Mouse (Mus musculus) forelimb bud, embryonic 11.5 days (tissue): ENCODE measurements around the gene S1pr2.
A peak's percentile ranks its signal among the peaks of the same experiment; 100 is the strongest.
"Not testable (repeated sequence)": the region's sequence is repeated elsewhere in the genome, so short reads cannot be mapped to it uniquely, and the experiment has no call there.

ENCODE experiments used
- DNase-seq: peaks from one replicate; pipeline ENCODE4 v3.0.0-alpha.2; 2012; ENCODE audit warnings: low read depth, low spot score

The S1pr2 gene

DNA sequence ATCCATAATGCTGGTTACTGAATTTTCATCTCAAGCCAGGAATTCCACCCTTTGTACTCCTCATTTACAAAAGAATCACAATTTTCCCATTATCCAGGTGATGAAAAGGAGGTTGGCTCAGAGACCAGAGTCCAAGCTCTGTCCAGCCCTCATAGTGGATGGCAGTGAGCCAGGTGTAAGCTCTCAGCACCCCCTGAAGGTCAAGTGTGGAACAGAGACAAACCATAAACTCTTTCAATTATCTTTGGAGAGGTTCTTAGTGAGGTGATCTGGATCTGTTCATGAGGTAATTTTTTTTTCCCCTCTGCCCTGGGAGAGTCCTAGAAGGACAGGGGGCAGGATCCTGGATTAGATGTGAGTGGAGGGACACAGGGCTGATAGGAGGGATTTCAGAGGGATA is 24.2 kb upstream of the S1pr2 start:
- DNase-seq: no peak

DNA sequence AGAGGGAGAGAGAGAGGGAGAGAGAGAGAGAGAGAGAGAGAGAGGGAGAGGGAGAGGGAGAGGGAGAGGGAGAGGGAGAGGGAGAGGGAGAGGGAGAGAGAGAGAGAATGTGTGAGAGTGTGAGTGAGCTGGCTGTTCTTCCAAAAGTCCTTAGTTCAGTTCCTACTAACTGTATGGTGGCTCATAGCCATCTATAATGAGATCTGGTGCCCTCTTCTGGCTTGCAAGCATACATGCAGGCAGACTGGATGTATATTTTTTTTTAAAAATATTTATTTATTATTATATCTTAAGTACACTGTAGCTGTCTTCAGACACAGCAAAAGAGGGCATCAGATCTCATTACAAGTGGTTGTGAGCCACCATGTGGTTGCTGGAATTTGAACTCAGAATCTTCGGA is 21.8 kb upstream of the S1pr2 start:
- DNase-seq: not testable (repeated sequence)

DNA sequence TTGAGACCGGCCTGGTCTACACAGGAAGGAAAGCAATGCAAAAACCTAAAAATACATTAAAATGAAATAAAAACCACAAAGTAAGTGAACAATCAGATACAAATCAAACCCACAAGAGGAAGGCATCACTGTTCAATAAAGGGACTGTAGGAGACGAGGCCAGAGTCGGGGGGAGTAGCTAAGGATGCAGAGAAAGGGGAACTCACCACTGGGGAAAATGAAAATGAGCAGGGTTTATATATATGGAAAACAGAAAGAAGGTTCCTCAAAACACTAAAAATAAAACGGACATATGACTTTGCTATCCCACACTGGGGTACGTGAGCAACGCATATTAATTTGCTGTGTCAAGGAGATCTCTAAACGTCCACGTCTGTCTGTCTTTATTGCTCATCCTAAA is 20.5 kb upstream of the S1pr2 start:
- no peak for DNase-seq

GRCm38 (mm10) chr9:20995069-20995468 is 18.5 kb upstream of the S1pr2 start:
- no peak for DNase-seq

DNA sequence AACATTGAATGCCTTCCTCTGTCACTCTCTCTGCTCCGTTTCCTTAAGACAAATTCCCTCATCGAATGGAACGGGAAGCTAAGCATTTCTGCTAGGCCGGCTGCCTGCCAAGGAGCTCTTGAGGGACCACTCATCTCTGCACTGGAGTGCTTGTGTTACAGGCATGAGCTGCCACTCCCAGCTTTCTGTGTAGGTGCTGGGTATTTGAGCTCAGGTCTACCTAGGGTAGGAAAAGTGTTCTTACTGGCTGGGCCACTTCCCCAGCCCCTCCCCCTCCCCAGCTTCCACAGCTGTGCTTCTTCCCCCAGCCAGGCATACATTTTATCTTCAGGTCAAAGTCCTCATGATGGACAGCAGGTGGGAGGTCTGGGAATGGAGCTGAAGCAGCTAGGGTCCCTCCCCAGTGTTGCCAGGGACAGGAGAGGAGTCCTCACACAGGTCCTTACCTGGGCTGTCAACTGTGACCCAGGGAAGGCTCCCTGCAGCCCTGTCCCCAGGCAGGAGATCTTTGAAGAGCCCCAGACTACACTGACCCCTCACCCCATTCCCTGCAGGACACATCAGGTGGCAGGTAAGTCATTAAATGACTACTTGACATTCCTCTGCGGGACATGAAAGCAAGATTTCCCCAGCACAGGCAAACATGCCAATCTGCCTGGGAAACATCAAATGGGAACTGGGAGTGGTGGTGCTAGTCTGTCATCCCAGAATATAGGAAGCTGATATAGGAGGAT is 16.8 kb upstream of the S1pr2 start:
- DNase-seq: no peak

GRCm38 (mm10) chr9:20991587-20991986 is 15.0 kb upstream of the S1pr2 start:
- no peak for DNase-seq

DNA sequence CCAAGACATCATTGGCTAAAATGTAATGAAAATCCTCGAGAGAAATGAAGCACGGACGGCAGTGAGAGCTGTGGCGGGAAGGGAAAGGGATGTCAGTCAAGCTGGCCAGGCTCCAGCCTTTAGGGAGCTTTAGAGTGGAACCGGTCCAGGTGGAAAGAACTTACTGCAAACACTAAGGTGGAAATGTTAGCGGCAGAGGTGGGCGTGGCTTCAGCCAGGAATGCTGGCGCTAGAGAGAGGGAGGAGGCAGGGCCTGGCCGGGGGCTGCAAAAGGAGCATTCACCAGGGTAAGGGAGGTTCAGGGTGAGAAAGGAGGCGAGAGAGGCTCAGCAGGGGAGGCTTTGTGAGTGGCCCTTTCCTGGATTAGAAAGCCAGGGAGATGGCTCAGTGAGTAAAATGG is 14.3 kb upstream of the S1pr2 start:
- DNase-seq: peak; percentile 41

GRCm38 (mm10) chr9:20987953-20988352 is 11.4 kb upstream of the S1pr2 start:
- no peak for DNase-seq

GRCm38 (mm10) chr9:20986952-20987686 is 10.5 kb upstream of the S1pr2 start:
- no peak for DNase-seq

GRCm38 (mm10) chr9:20983169-20983568 is 6.6 kb upstream of the S1pr2 start:
- DNase-seq: no peak

- DNase-seq: no peak
Measured at GRCm38 (mm10) chr9:20982171-20982570, 5.6 kb upstream of the S1pr2 start.

DNA sequence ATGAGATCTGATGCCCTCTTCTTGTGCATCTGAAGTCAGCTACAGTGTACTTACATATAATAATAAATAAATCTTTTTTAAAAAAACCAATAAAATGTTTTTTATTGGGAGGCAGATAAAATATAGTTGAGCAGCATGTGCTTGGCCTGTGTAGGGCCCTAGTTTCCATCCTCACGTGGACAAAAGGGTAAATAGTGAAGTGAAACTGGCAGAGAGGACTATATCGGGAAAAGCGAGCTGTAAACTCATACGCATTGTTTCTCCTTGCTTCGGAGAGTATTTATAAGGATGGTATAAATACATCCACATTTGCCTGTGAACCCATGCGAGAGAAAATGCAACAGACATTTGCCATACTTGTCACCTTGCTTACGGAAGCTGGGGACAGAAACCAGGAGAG is 3.2 kb upstream of the S1pr2 start:
- no peak for DNase-seq

DNA sequence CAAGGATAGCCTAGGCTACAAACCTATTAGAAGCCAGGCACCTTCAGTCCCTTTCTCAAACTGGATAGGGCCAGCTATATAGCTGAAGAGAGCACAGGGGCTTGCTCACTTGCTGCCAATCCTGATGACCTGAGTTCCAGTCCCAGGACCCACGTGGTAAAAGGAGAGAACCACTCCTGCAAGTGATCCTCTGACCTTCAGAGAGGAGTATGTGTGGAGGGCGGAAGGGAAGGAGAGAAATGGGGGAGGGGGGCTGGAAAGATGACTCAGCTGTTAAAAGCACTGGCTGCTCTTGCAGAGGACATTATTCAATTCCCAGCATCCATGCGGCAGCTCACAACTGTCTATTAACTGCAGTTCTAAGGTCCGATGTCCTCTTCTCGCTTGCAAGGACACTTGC is 2.6 kb upstream of the S1pr2 start:
- no peak for DNase-seq

DNA sequence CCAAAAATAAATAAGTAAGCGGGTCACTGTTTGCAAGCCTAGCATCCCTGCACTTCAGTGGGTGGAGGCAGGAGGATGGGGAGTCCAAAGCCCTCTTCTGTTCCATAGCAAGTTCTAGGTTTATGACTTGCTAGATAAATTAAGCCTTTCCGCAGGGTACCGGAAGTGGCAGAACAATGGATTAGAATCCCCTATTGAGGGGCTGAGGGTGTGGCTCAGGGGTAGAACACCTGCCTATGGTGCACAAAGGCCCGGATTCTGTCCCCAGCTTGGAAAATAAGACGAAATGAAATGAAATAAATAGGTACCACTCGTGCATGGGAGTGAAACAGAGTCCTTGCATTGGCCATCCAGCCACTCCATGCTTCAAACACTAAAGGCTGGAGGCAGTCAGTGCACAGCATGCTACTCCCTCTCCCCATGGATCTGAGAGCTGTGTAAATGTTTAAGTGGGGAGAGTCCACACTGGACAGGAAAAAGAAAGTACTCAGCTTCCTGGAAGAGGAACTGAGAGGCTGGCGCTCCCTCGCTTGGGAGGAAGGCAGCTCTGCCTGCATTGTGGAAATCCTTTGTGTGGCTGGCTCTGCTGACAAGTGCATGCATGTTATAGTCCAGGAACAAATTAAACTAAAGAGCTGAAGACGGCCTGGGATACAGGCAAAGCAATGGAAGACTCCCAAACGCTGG is 2.0 kb upstream of the S1pr2 start:
- no peak for DNase-seq

DNA sequence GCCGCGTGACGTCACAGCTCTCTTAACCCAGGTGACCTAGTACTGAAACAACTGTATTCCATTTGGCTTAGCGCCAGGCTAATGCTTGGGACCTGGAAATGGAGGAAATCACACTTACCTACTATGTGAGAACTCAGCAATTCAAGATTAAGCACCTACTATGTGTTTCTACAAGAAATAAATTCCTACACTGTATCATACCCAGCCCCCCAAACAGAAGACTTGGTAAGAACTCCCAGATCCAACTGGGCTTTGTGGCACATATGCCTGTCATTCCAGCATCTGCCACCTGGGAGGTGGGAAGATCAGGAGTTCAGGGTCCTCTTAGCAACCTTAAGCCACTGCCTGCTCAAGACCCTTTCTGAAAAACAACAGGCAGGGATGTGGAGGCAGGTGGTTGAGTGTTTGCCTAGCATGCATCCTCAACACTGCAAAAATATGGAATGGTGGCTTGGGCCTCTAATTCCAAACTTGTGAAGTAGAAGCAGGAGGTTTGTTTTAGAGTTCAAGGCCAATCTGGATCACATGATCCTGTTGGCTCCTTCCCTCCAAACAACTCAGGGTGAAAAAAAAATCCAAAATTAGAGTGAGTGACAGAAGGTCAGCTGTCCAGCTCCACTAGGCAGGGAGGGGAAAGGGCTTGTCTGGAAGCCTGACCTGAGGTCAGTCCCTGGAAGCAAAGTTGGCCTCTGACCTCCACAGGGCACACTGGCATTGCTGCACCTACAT is 544 bp upstream of the S1pr2 start:
- no peak for DNase-seq

GRCm38 (mm10) chr9:20975431-20976215 is 958 bp downstream of the S1pr2 start:
- peak; percentile 48 for DNase-seq

- DNase-seq: no peak
Measured at GRCm38 (mm10) chr9:20973682-20974075, 2.9 kb downstream of the S1pr2 start.

- no peak for DNase-seq
Measured at GRCm38 (mm10) chr9:20973001-20973681, 3.4 kb downstream of the S1pr2 start.

DNA sequence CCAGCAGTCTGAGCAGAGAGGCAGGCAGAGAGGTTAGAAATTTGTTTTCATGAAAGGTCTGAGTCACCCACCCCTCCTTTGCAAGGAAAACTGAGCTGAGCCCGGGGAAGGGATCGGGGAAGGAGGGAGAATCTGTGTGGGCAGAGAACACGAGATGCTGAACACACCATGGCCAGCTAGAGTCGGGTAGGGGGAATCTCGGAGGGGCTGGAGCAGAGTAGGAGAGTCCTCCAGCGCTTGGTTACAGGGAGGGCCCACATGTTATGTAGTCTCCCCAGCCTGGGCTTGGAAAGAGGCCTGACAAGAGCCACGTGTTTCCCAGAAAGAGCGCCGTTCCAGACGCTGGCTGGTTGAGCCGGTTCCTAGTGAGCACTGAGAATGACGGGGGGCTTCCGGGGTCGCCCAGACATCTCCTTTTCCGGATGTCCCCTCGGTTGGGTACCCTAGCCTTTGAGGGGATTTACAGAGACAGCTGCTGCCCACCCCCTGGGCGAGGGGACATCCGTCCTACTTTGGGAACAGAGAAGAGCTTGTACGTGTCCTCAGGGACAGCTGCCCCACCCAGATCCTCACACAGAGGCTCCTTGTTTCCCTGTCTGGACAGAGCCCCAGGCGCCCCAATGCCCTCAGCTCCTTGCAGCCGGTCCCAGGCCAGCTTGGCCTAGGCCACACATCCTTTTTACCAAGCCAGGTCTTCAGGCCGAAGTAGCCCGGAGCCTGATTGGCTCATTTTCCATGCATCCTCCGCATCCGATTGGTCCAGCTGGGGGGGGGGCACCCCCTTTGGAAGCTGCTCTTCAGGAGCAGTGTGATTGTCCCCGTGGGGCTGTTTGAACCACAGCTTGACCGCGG is 4.2 kb downstream of the S1pr2 start:
- peak; percentile 46 for DNase-seq

GRCm38 (mm10) chr9:20971751-20972140 is 4.8 kb downstream of the S1pr2 start:
- DNase-seq: peak; percentile 69
